Mouse (Mus musculus) erythroblast, embryonic 14.5 days (primary cell): Measurements from ENCODE around the gene Numa1.

Experiments
- GATA1 ChIP-seq: IDR thresholded peaks from 2 replicates; pipeline ENCODE4 v1.6.1; 2012; ENCODE audit warnings: low read length, inconsistent platforms, mixed read lengths
- TAL1 ChIP-seq: IDR thresholded peaks from 3 replicates; pipeline ENCODE4 v1.6.1; 2012; ENCODE audit warnings: low read length, inconsistent platforms, mixed read lengths

DNA sequence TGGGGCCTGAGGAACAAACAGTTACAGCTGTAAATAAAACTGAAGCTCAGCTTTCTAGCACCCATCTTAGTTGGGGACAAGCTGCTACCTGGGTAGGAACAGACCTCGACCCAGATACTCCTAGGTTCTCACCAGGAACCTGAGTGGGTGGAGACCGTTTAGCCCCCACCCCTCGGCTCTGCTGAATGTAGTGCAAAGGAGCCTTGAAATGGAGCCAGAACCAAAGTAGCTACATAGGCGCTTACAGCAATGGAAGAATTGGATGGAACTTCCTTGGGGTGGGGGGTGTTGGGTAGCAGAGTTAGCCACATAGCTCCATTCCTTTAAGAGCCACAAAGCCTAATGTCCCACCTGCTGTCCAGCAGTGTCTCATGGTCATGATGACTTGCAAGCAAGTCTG, 83.0 kb downstream of the Numa1 start:
- TF ChIP-seq GATA1 (no peak), TAL1 (no peak)
